Mouse (Mus musculus): ENCODE measurements around the gene Ptk7. TPM values are rescaled to one million over a fixed set of nuclear protein-coding genes. Genes with fewer than 3 reads are reported as not detected.

Gene Ptk7
- polyA plus RNA-seq, 1 experiment from 2014 or later, result 32.5 TPM

DNA sequence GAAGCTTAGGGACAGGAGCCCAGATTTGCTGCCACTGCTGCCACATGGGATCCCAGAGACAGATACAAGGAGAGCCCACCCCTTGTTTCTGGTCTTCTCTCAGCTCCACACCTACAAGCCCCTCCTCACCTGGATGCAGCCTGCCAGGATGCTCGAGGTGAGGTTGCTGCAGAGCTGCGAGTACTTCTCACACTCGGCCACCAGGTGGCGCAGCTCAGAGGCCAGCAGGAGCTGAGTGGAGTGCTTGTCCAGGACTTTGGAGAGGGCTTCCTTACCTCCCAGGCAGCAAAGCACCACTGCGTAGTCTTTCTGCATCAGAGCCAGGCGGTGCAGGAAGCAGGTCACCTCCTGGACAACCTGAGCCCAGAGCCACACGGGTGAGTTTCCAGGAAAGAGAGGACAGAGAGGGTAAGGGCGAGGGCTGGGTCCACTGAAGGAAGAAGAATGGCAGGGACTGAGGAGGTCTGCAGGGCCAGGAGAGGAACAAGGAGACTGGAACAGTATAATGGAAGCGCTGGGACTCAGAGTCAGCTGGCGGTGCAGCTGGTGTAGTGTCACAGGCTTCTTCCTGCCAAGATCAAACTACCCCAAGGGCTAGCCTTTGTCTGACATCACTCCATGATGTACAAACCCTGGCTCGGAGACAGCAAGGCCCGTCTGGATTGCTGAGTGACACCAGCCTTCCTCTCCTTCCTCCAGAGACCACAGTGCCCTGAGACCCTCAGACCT lies 103.6 kb downstream of the Ptk7 start:
- peaks cover 3% of the 10 kb centered on the region; the same call in 1 of the 2 replicates for H3K4me1 ChIP-seq
- H3K4me2 ChIP-seq, result no peak overlapping the region
- no peak overlapping the region for H3K4me3 ChIP-seq
- WGBS, result 32% methylated on average over 12 of the region's 12 CpGs
- H3K27me3 ChIP-seq, result peaks cover 17% of the 10 kb centered on the region
- peak; percentile 69 for ATAC-seq
- H3K9me3 ChIP-seq (replicated peaks), result no peaks in the 10 kb centered on the region
- no peak overlapping the region for H3K27ac ChIP-seq
- peaks cover 28% of the 10 kb centered on the region for H3K36me3 ChIP-seq (ENCODE audit: poor library complexity, severe bottlenecking)
- no peak overlapping the region for H3K9ac ChIP-seq

DNA sequence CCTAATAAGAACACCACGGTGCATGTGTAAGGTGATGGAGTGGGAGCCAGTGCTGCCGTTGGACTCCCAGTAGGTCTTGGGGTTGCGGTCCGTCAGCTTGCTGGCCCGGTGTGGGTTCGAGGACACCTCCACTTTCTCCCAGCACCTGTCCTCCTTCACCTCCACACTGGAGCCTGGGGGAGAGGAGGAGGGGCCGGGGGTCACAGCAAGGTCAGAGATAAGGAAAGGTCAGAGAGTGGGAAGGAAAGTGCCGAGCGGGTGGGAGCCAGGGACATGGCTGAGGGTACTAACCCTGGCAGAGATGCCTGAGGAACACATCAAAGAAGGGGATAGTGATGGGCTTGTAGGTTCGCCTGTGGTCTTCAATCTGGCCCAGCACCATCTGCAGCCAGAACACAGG lies 104.2 kb downstream of the Ptk7 start:
- H3K4me2 ChIP-seq, result no peak overlapping the region
- H3K4me3 ChIP-seq, result no peak overlapping the region
- H3K9me3 ChIP-seq (replicated peaks), result no peaks in the 10 kb centered on the region
- H3K36me3 ChIP-seq (ENCODE audit: poor library complexity, severe bottlenecking), result peaks cover 28% of the 10 kb centered on the region
- no peak overlapping the region for H3K9ac ChIP-seq
- peaks cover 24% of the 10 kb centered on the region for H3K27me3 ChIP-seq
- no peak overlapping the region for H3K27ac ChIP-seq
- ATAC-seq, result no peak
- peaks cover 5% of the 10 kb centered on the region; the same call in 1 of the 2 replicates for H3K4me1 ChIP-seq
- 88% methylated on average over 10 of the region's 10 CpGs for WGBS

DNA sequence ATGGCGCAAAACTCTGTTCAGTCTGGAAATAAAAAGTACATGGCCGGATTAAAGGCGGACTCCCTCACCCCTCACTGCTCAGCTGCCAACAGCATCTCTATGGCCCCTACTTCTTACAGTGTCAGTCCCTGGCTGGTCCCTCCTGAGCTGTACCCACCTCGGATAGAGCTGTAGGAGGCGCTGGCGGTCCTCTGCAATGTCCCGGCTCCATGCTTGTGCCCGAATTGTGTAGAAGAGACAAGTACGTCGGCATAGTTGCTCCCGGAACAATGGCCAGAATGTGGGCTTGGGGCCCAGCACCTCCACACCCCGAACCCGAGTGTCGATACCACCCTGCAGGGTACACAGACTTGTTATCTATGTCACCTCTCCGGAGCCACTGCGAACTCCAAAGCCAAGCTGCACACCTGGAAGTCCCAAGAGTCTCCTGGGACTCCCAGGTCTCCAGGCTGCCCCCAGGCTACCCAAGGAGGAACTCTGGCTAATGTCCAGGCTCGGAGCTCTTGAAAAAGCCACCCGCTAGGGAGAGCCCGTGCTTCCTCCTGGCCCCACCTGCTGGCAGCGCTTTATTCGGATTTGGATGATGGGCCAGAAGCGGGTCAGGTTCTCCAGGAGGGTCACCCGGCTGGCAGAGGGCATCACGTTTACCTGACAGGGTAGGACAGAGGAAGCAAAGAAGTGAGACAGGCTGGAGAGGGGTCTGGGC lies 107.2 kb downstream of the Ptk7 start:
- WGBS, result 33% methylated on average over 24 of the region's 24 CpGs
- Histone ChIP-seq H3K27ac (no peak overlapping the region), H3K9me3 (replicated peaks) (no peaks in the 10 kb centered on the region), H3K4me2 (0 out of 2 replicates have a peak overlapping the region, but pooled peaks have one; percentile 1), H3K9ac (no peak overlapping the region), H3K4me3 (no peak overlapping the region), H3K27me3 (peaks cover 33% of the 10 kb centered on the region), H3K36me3 (ENCODE audit: poor library complexity, severe bottlenecking) (peaks cover 14% of the 10 kb centered on the region; the same call in 1 of the 2 replicates), H3K4me1 (peaks cover 5% of the 10 kb centered on the region; the same call in 1 of the 2 replicates)
- ATAC-seq, result no peak

DNA sequence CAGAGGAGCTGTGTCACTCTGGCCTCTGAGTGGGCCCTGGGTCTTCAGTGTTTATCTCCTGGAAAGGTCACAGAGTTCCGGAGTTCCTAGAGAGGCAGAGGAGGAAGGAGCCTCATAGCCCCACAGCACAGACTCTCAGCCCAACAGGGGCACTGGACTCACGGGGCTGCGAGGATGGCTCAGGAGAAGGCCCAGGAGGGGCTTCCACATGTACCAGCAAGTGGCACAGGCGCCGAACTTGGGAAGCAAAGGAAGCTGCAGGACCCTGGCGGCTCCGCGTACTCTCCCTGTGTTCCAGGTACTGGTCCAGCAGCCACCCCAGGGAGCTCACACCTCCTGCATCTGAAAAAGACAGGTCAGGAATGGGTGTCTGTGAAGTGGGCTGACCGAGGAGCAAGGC lies 108.1 kb downstream of the Ptk7 start:
- Histone ChIP-seq H3K9ac (peak overlapping the region; percentile 22; the same call in 1 of the 2 replicates), H3K27me3 (peaks cover 33% of the 10 kb centered on the region), H3K36me3 (ENCODE audit: poor library complexity, severe bottlenecking) (peaks cover 15% of the 10 kb centered on the region; the same call in 1 of the 2 replicates), H3K9me3 (replicated peaks) (no peaks in the 10 kb centered on the region), H3K4me1 (peaks cover 5% of the 10 kb centered on the region; the same call in 1 of the 2 replicates), H3K4me3 (no peak overlapping the region), H3K4me2 (no peak overlapping the region), H3K27ac (no peak overlapping the region)
- ATAC-seq, result no peak
- WGBS, result 83% methylated on average over 9 of the region's 9 CpGs

DNA sequence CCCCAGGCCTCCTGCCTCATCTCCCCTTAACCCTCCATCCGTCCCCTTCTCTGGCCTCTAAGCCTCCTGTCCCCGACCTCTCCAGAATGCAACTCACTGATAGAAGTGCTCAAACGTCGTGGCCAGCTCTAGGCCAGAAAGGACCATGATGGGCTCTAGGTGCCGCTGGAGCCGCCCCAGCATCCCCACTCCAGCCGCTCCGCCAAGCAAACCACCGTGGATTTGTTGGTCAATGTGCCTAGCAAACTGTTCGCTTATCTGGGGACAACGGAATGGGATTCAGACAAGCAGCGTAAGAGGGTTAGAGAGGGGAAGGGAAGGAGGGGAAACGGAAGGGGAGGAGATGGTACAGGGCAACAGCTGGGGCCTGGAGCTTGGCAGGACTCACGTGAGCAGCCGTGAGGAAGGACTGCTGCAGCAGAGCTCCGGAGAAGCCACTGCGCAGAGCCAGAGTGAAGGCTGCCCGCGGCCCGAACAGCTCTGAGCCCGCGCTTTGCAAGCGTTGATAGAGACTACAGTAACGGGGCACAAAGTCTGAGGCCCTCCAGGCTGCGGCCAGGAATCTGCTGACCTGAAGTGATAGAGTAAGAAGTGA lies 108.8 kb downstream of the Ptk7 start:
- Histone ChIP-seq H3K36me3 (ENCODE audit: poor library complexity, severe bottlenecking) (peaks cover 15% of the 10 kb centered on the region; the same call in 1 of the 2 replicates), H3K9ac (peak overlapping the region; percentile 22; the same call in 1 of the 2 replicates), H3K4me1 (peaks cover 5% of the 10 kb centered on the region; the same call in 1 of the 2 replicates), H3K4me2 (0 out of 2 replicates have a peak overlapping the region, but pooled peaks have one; percentile 13), H3K27me3 (peaks cover 33% of the 10 kb centered on the region), H3K9me3 (replicated peaks) (no peaks in the 10 kb centered on the region), H3K27ac (no peak overlapping the region), H3K4me3 (no peak overlapping the region)
- ATAC-seq, result no peak
- 49% methylated on average over 25 of the region's 25 CpGs for WGBS

DNA sequence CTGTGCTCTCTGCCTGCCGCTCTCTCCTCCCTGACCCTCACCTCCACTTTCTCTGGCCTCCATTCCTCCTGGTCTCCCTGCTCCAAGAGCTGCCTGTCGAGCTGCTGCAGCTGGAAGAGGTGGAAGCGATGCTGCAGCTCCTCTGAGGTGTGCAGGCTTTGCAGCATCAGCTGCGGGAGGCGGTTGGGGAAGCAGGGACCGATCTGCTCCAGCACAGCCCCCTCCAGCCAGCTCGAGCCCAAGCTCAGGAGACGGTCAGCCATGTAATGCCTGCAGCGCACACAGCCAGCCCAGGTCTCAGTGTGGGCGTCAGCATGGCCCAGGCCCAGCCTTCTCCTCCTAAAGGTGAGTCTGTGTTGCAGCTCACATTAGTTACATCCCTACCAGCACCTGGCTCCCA lies 109.3 kb downstream of the Ptk7 start:
- peaks cover 15% of the 10 kb centered on the region; the same call in 1 of the 2 replicates for H3K36me3 ChIP-seq (ENCODE audit: poor library complexity, severe bottlenecking)
- H3K4me2 ChIP-seq, result 0 out of 2 replicates have a peak overlapping the region, but pooled peaks have one; percentile 13
- ATAC-seq, result no peak
- H3K27ac ChIP-seq, result no peak overlapping the region
- H3K9ac ChIP-seq, result no peak overlapping the region
- peaks cover 33% of the 10 kb centered on the region for H3K27me3 ChIP-seq
- WGBS, result 55% methylated on average over 10 of the region's 10 CpGs
- H3K4me3 ChIP-seq, result no peak overlapping the region
- H3K4me1 ChIP-seq, result peaks cover 5% of the 10 kb centered on the region; the same call in 1 of the 2 replicates
- no peaks in the 10 kb centered on the region for H3K9me3 ChIP-seq (replicated peaks)

Small RNA genes within 50 kb of the gene (microRNA-seq; reads per million reads assigned to microRNA genes)
- gene Mir6976, result not detected

Other genes starting within 250 kb of the Ptk7 start
- gene Zfp318, start 245.8 kb downstream of the Ptk7 start, polyA plus RNA-seq (2015; fragmentation: Nextera tagmentation; extraction: Ambion mirVana), result 7.2 and 11.0 TPM in 2 replicates
- gene Crip3, start 200.6 kb downstream of the Ptk7 start, polyA plus RNA-seq (2015; fragmentation: Nextera tagmentation; extraction: Ambion mirVana), result 0.75 and 0.89 TPM in 2 replicates
- gene Slc22a7, start 191.0 kb downstream of the Ptk7 start, polyA plus RNA-seq (2015; fragmentation: Nextera tagmentation; extraction: Ambion mirVana), result 0.13 TPM in 1 of 2 replicates, not detected in the other
- gene Ttbk1, start 141.8 kb downstream of the Ptk7 start, polyA plus RNA-seq (2015; fragmentation: Nextera tagmentation; extraction: Ambion mirVana), result 3.7 and 4.1 TPM in 2 replicates
- 51.2 and 59.0 TPM in 2 replicates for gene Dnph1, start 132.8 kb downstream of the Ptk7 start, polyA plus RNA-seq (2015; fragmentation: Nextera tagmentation; extraction: Ambion mirVana)
- gene Cul9, start 83.1 kb downstream of the Ptk7 start, polyA plus RNA-seq (2015; fragmentation: Nextera tagmentation; extraction: Ambion mirVana), result 9.8 and 12.4 TPM in 2 replicates
- gene Srf, start 73.3 kb downstream of the Ptk7 start, polyA plus RNA-seq (2015; fragmentation: Nextera tagmentation; extraction: Ambion mirVana), result 4.2 and 4.4 TPM in 2 replicates
- gene Klc4, start 16.5 kb upstream of the Ptk7 start, polyA plus RNA-seq (2015; fragmentation: Nextera tagmentation; extraction: Ambion mirVana), result 44.3 and 47.7 TPM in 2 replicates
- 89.0 and 97.3 TPM in 2 replicates for gene Mrpl2, start 16.7 kb upstream of the Ptk7 start, polyA plus RNA-seq (2015; fragmentation: Nextera tagmentation; extraction: Ambion mirVana)
- 33.5 and 39.0 TPM in 2 replicates for gene Cul7, start 20.8 kb upstream of the Ptk7 start, polyA plus RNA-seq (2015; fragmentation: Nextera tagmentation; extraction: Ambion mirVana)
- 54.5 and 59.7 TPM in 2 replicates for gene Rrp36, start 44.8 kb upstream of the Ptk7 start, polyA plus RNA-seq (2015; fragmentation: Nextera tagmentation; extraction: Ambion mirVana)
- 196 and 208 TPM in 2 replicates for gene Mea1, start 49.3 kb upstream of the Ptk7 start, polyA plus RNA-seq (2015; fragmentation: Nextera tagmentation; extraction: Ambion mirVana)
- 145 and 147 TPM in 2 replicates for gene Klhdc3, start 51.4 kb upstream of the Ptk7 start, polyA plus RNA-seq (2015; fragmentation: Nextera tagmentation; extraction: Ambion mirVana)
- 85.4 and 103 TPM in 2 replicates for gene Ppp2r5d, start 75.6 kb upstream of the Ptk7 start, polyA plus RNA-seq (2015; fragmentation: Nextera tagmentation; extraction: Ambion mirVana)
- gene Pex6, start 82.0 kb upstream of the Ptk7 start, polyA plus RNA-seq (2015; fragmentation: Nextera tagmentation; extraction: Ambion mirVana), result 18.9 and 21.3 TPM in 2 replicates
- 0.52 and 0.58 TPM in 2 replicates for gene Gnmt, start 99.7 kb upstream of the Ptk7 start, polyA plus RNA-seq (2015; fragmentation: Nextera tagmentation; extraction: Ambion mirVana)
- gene Cnpy3, start 122.7 kb upstream of the Ptk7 start, polyA plus RNA-seq (2015; fragmentation: Nextera tagmentation; extraction: Ambion mirVana), result 56.2 and 60.0 TPM in 2 replicates
- 0.21 and 0.45 TPM in 2 replicates for gene Ptcra, start 134.2 kb upstream of the Ptk7 start, polyA plus RNA-seq (2015; fragmentation: Nextera tagmentation; extraction: Ambion mirVana)
- 64.2 and 69.0 TPM in 2 replicates for gene 2310039H08Rik, start 143.1 kb upstream of the Ptk7 start, polyA plus RNA-seq (2015; fragmentation: Nextera tagmentation; extraction: Ambion mirVana)
- 142 and 143 TPM in 2 replicates for gene Rpl7l1, start 153.2 kb upstream of the Ptk7 start, polyA plus RNA-seq (2015; fragmentation: Nextera tagmentation; extraction: Ambion mirVana)
- gene Bicral, start 229.0 kb upstream of the Ptk7 start, polyA plus RNA-seq (2015; fragmentation: Nextera tagmentation; extraction: Ambion mirVana), result 5.2 and 5.8 TPM in 2 replicates